8 mouse cellular contexts compared by ENCODE assay signal in genomic region chr2:122367181-122367580, GRCm38 (mm10). TPM values are rescaled to one million over a fixed set of nuclear protein-coding genes. Genes with fewer than 3 reads are reported as not detected.
DNase-seq lines count a peak whose midpoint lies in the region; ATAC-seq and TF ChIP-seq lines count a peak whose summit lies in the region.

No protein-coding gene starts in this region.

- intact Hi-C loops in left cerebral cortex, adult 2 months (cut with DNase I) = no loop called here
- intact Hi-C loops in left cerebral cortex, postnatal 4 days (cut with DNase I) = no loop called here

- 17% methylated on average over 4 of the region's 4 CpGs for WGBS in hindbrain, embryonic 16.5 days

- peak overlapping the region; percentile 92 for H3K9ac ChIP-seq in hindbrain, embryonic 16.5 days (ENCODE audit: low read depth, low read length)

- no peak for ATAC-seq in hindbrain, embryonic 16.5 days

- H3K4me1 ChIP-seq in hindbrain, embryonic 16.5 days (ENCODE audit: control insufficient read depth, insufficient read depth, low read depth, low read length) = peaks cover 29% of the 10 kb centered on the region

- no peak for DNase-seq in left cerebral cortex, adult 2 months (ENCODE audit: extremely low spot score in 1 of 2, low spot score in 2 of 2)
- DNase-seq in left cerebral cortex, adult 8-10 months (ENCODE audit: low spot score in 2 of 2) = no peak
- peak; percentile 75 to 80 for DNase-seq in cerebellum, postnatal 25 days
- no peak for DNase-seq in right cerebral cortex, postnatal 14 days
- DNase-seq in left cerebral cortex, postnatal 4 days = no peak
- DNase-seq in ovary, postnatal 36 days (ENCODE audit: low spot score) = no peak

- TF ChIP-seq CTCF in left cerebral cortex, adult 2 months (IDR thresholded peaks at IDR 0.05) = no peak

- H3K36me3 ChIP-seq in hindbrain, embryonic 16.5 days (ENCODE audit: control insufficient read depth, insufficient read depth, low read length) = no peaks in the 10 kb centered on the region
- no peaks in the 10 kb centered on the region for H3K36me3 ChIP-seq in myocyte (ENCODE audit: control insufficient read depth, insufficient read depth)

- peak; percentile 42 for TF ChIP-seq POLR2A in myocyte (IDR thresholded peaks at IDR 0.05; ENCODE audit: insufficient read length, low read depth)

- no peaks in the 10 kb centered on the region for H3K27me3 ChIP-seq in hindbrain, embryonic 16.5 days (replicated peaks; ENCODE audit: control insufficient read depth, insufficient read depth, low read length)
- H3K27me3 ChIP-seq in myocyte (ENCODE audit: control insufficient read depth, insufficient read depth, insufficient read length) = no peaks in the 10 kb centered on the region

- H3K79me2 ChIP-seq in myocyte (ENCODE audit: control insufficient read depth, insufficient read depth) = peaks cover 41% of the 10 kb centered on the region

- H3ac ChIP-seq in myocyte (ENCODE audit: control insufficient read depth, insufficient read length) = no peak overlapping the region

- peak overlapping the region; percentile 68 for H3K4me3 ChIP-seq in left cerebral cortex, adult 2 months
- H3K4me3 ChIP-seq in hindbrain, embryonic 16.5 days (ENCODE audit: low read length) = peak overlapping the region; percentile 87
- H3K4me3 ChIP-seq in myocyte = peak overlapping the region; percentile 77

- peak overlapping the region; percentile 79 for H3K4me2 ChIP-seq in hindbrain, embryonic 16.5 days (ENCODE audit: low read length)
- peak overlapping the region; percentile 97 for H3K4me2 ChIP-seq in myocyte (ENCODE audit: low read depth)

- H3K27ac ChIP-seq in left cerebral cortex, adult 2 months = no peak overlapping the region
- H3K27ac ChIP-seq in hindbrain, embryonic 16.5 days (ENCODE audit: low read depth, low read length) = peak overlapping the region; percentile 13; the same call in 1 of the 2 replicates

- no peaks in the 10 kb centered on the region for H3K9me3 ChIP-seq in hindbrain, embryonic 16.5 days (ENCODE audit: control insufficient read depth, low read length)

TF ChIP-seq in myocyte, 11 proteins besides CTCF, POLR2A, EP300 and RAD21:
- TF ChIP-seq TCF12 (IDR thresholded peaks at IDR 0.05; ENCODE audit: insufficient read depth, poor library complexity, severe bottlenecking) (no peak), MYOD1 (IDR thresholded peaks at IDR 0.05; ENCODE audit: control insufficient read depth in 1 of 3, insufficient read length in 2 of 3, low read depth in 2 of 3) (no peak), POLR2AphosphoS2 (IDR thresholded peaks at IDR 0.05; ENCODE audit: insufficient read length, low read depth) (no peak), MAX (IDR thresholded peaks at IDR 0.05; ENCODE audit: low read depth) (no peak)
TF ChIP-seq in myocyte: peak in this region for 0.

RNA-seq across cellular contexts. Expression of gene Shf, which starts 1.8 kb away (rescaled TPM):
- 10 to 100 TPM; 70.3 to 78.4 TPM for total RNA-seq in left cerebral cortex, adult 2 months (2021)
- 10 to 100 TPM; 60.1 to 71.6 (median 71.0) TPM for total RNA-seq in left cerebral cortex, adult 8-10 months (2022)
- 11.7 and 11.8 TPM in 2 replicates for polyA plus RNA-seq in hindbrain, embryonic 16.5 days (2015; fragmentation: Nextera tagmentation; extraction: Ambion mirVana)
- 48.5 TPM for polyA plus RNA-seq in myocyte (2012; fragmentation: generic; extraction: Trizol)
- 10 to 100 TPM; 54.9 to 56.9 TPM for total RNA-seq in left cerebral cortex, postnatal 4 days (2021)

RNA-seq across cellular contexts. Expression of gene Duox1, which starts 51.7 kb away (rescaled TPM):
- total RNA-seq in left cerebral cortex, adult 2 months (2021) = not detected
- under 1 TPM in 1 of 4 experiments, not detected in 3; 0.07 TPM for total RNA-seq in left cerebral cortex, adult 8-10 months (2022)
- 0.09 and 0.15 TPM in 2 replicates for polyA plus RNA-seq in hindbrain, embryonic 16.5 days (2015; fragmentation: Nextera tagmentation; extraction: Ambion mirVana)
- polyA plus RNA-seq in myocyte (2012; fragmentation: generic; extraction: Trizol) = 0.10 TPM
- total RNA-seq in left cerebral cortex, postnatal 4 days (2021) = under 1 TPM; 0.12 to 0.36 TPM

RNA-seq across cellular contexts. Expression of gene Duoxa1, which starts 53.7 kb away (rescaled TPM):
- total RNA-seq in left cerebral cortex, adult 2 months (2021) = not detected
- under 1 TPM in 1 of 4 experiments, not detected in 3; 0.55 TPM for total RNA-seq in left cerebral cortex, adult 8-10 months (2022)
- 0.26 and 0.27 TPM in 2 replicates for polyA plus RNA-seq in hindbrain, embryonic 16.5 days (2015; fragmentation: Nextera tagmentation; extraction: Ambion mirVana)
- polyA plus RNA-seq in myocyte (2012; fragmentation: generic; extraction: Trizol) = 2.6 TPM
- total RNA-seq in left cerebral cortex, postnatal 4 days (2021) = under 1 TPM; 0.40 to 0.66 TPM

RNA-seq across cellular contexts. Expression of gene Slc28a2, which starts 59.1 kb away (rescaled TPM):
- under 1 TPM in 1 of 2 experiments, not detected in 1; 0.12 TPM for total RNA-seq in left cerebral cortex, adult 2 months (2021)
- under 1 TPM in 3 of 4 experiments, not detected in 1; 0.25 to 0.54 (median 0.30) TPM for total RNA-seq in left cerebral cortex, adult 8-10 months (2022)
- polyA plus RNA-seq in hindbrain, embryonic 16.5 days (2015; fragmentation: Nextera tagmentation; extraction: Ambion mirVana) = 0.15 and 0.18 TPM in 2 replicates
- polyA plus RNA-seq in myocyte (2012; fragmentation: generic; extraction: Trizol) = not detected
- total RNA-seq in left cerebral cortex, postnatal 4 days (2021) = under 1 TPM in 1 of 2 experiments, not detected in 1; 0.20 TPM

Comparison
In these comparisons a context has a peak if more than half of its experiments do, and no peak if none do; other contexts are left out.
1. DNase-seq: peak in cerebellum, postnatal 25 days (2 of 2); none in left cerebral cortex, adult 2 months (0 of 2), left cerebral cortex, adult 8-10 months (0 of 2), right cerebral cortex, postnatal 14 days (single experiment), left cerebral cortex, postnatal 4 days (single experiment) and ovary, postnatal 36 days (single experiment).
2. Peak in every context shown above with its lines, with median percentiles within 50 percentile points of each other: H3K4me3 ChIP-seq.